Mouse (Mus musculus): ENCODE results near the gene Carhsp1. TPM values are rescaled to one million over a fixed set of nuclear protein-coding genes. Genes with fewer than 3 reads are reported as not detected.

The Carhsp1 gene
- total and polyA plus RNA-seq, 3 experiments = 19.5 to 28.0 TPM; not detected in 1

- peak; percentile 87 for TF ChIP-seq ETS1 (IDR thresholded peaks at IDR 0.05; ENCODE audit: low read depth, low read length)
- TF ChIP-seq TAL1 (IDR thresholded peaks at IDR 0.05; ENCODE audit: low read length) = peak; percentile 94
- no peak for TF ChIP-seq NRF1 (IDR thresholded peaks at IDR 0.05; ENCODE audit: insufficient read depth, low read depth, low read length, poor library complexity, severe bottlenecking)
- TF ChIP-seq USF2 (IDR thresholded peaks at IDR 0.05; ENCODE audit: borderline replicate concordance in 1 of 2, insufficient read depth in 1 of 2, low read depth in 1 of 2, low read length in 2 of 2) = no peak
- TF ChIP-seq MYB (IDR thresholded peaks at IDR 0.05; ENCODE audit: low read depth, low read length) = no peak
- TF ChIP-seq RCOR1 (IDR thresholded peaks at IDR 0.05; ENCODE audit: low read depth, low read length) = peak; percentile 53
- 0 out of 2 replicates have a peak, but pooled peaks have one; percentile 64 for TF ChIP-seq MYC (IDR thresholded peaks at IDR 0.05; ENCODE audit: low read depth, low read length)
- peak; percentile 97 for TF ChIP-seq TCF12 (IDR thresholded peaks at IDR 0.05; ENCODE audit: low read depth, low read length)
- no peak for TF ChIP-seq POLR2AphosphoS5 (IDR thresholded peaks at IDR 0.05; ENCODE audit: borderline replicate concordance, low read depth, low read length)
- TF ChIP-seq POLR2AphosphoS2 (IDR thresholded peaks at IDR 0.05; ENCODE audit: low read length) = no peak; the same call in 1 of the 2 replicates
- peak; percentile 94 for TF ChIP-seq GATA1 (IDR thresholded peaks at IDR 0.05; ENCODE audit: low read depth, low read length)
- no peak for TF ChIP-seq MAFK (IDR thresholded peaks at IDR 0.05; ENCODE audit: borderline replicate concordance, low read depth, low read length)
- no peak for TF ChIP-seq ELF1 (IDR thresholded peaks at IDR 0.05; ENCODE audit: low read depth, low read length)
- no peak for TF ChIP-seq MEF2A (IDR thresholded peaks at IDR 0.05; ENCODE audit: extremely low read depth, insufficient replicate concordance, low read depth, low read length, poor library complexity, severe bottlenecking)
- no peak for TF ChIP-seq E2F4 (IDR thresholded peaks at IDR 0.05; ENCODE audit: borderline replicate concordance, low read depth, low read length)
- TF ChIP-seq NELFE (IDR thresholded peaks at IDR 0.05; ENCODE audit: low read depth, low read length) = no peak
- TF ChIP-seq CHD1 (IDR thresholded peaks at IDR 0.05; ENCODE audit: low read depth, low read length) = no peak
Measured at GRCm38 (mm10) chr16:8612214-8613005, 59.5 kb downstream of the Carhsp1 start (continued).

GRCm38 (mm10) chr16:8610397-8610796 lies 61.6 kb downstream of the Carhsp1 start:
- Histone ChIP-seq H3K9me3 (replicated peaks; ENCODE audit: insufficient read depth, low read length) (no peaks in the 10 kb centered on the region), H3K27ac (ENCODE audit: control insufficient read depth, low read depth, low read length) (no peak overlapping the region), H3K79me2 (ENCODE audit: control insufficient read depth, insufficient read depth, low read length, poor library complexity) (no peaks in the 10 kb centered on the region), H3K4me3 (ENCODE audit: control insufficient read depth in 1 of 2, insufficient read depth in 1 of 2, low read depth in 2 of 2, low read length in 2 of 2) (no peak overlapping the region), H3K27me3 (ENCODE audit: control insufficient read depth in 1 of 2, insufficient read depth in 2 of 2, low read length in 2 of 2) (no peaks in the 10 kb centered on the region), H3K4me1 (ENCODE audit: control insufficient read depth in 1 of 2, insufficient read depth in 2 of 2, low read length in 2 of 2) (peaks cover 6 to 33% of the 10 kb centered on the region in 2 experiments), H3K36me3 (ENCODE audit: control insufficient read depth in 1 of 2, insufficient read depth in 2 of 2, low read length in 2 of 2) (peaks cover 0 to 22% of the 10 kb centered on the region in 2 experiments; a peak in 2 of 4 replicates), H3K9ac (ENCODE audit: control insufficient read depth, low read depth, low read length, poor library complexity, severe bottlenecking) (no peak overlapping the region)
- TF ChIP-seq ETS1 (IDR thresholded peaks at IDR 0.05; ENCODE audit: low read depth, low read length) = no peak
- TF ChIP-seq EP300 (IDR thresholded peaks at IDR 0.05; ENCODE audit: low read depth in 1 of 2, low read length in 2 of 2) = peak in 1 of 2 experiments; percentile 37; a peak in 1 of 4 replicates
- peak; percentile 53 for DNase-seq (ENCODE audit: low read depth, low spot score)

Other genes starting within 250 kb of the Carhsp1 start
- gene Tmem114, start 247.0 kb downstream of the Carhsp1 start, total RNA-seq (2012; rRNA removed) = not detected in 2 replicates
- not detected for gene Tmem114, start 247.0 kb downstream of the Carhsp1 start, polyA plus RNA-seq (2012; ENCODE audit: insufficient read depth in 1 of 2, insufficient read length in 2 of 2, low read depth in 1 of 2, low replicate concordance in 2 of 2, missing spikeins in 1 of 2)
- 11.7 and 12.0 TPM in 2 replicates for gene Mettl22, start 201.4 kb downstream of the Carhsp1 start, total RNA-seq (2012; rRNA removed)
- 10 to 100 TPM in 1 of 2 experiments, not detected in 1; 19.0 TPM for gene Mettl22, start 201.4 kb downstream of the Carhsp1 start, polyA plus RNA-seq (2012; ENCODE audit: insufficient read depth in 1 of 2, insufficient read length in 2 of 2, low read depth in 1 of 2, low replicate concordance in 2 of 2, missing spikeins in 1 of 2)
- 0.23 and 0.27 TPM in 2 replicates for gene Abat, start 158.7 kb downstream of the Carhsp1 start, total RNA-seq (2012; rRNA removed)
- gene Abat, start 158.7 kb downstream of the Carhsp1 start, polyA plus RNA-seq (2012; ENCODE audit: insufficient read depth in 1 of 2, insufficient read length in 2 of 2, low read depth in 1 of 2, low replicate concordance in 2 of 2, missing spikeins in 1 of 2) = under 1 TPM in 1 of 2 experiments, not detected in 1; 0.77 TPM
- 44.5 and 53.4 TPM in 2 replicates for gene Pmm2, start 34.5 kb downstream of the Carhsp1 start, total RNA-seq (2012; rRNA removed)
- gene Pmm2, start 34.5 kb downstream of the Carhsp1 start, polyA plus RNA-seq (2012; ENCODE audit: insufficient read depth in 1 of 2, insufficient read length in 2 of 2, low read depth in 1 of 2, low replicate concordance in 2 of 2, missing spikeins in 1 of 2) = 10 to 100 TPM in 1 of 2 experiments, not detected in 1; 96.0 TPM
- gene Tmem186, start 34.4 kb downstream of the Carhsp1 start, total RNA-seq (2012; rRNA removed) = 18.4 and 22.5 TPM in 2 replicates
- 10 to 100 TPM; 18.9 to 99.9 TPM for gene Tmem186, start 34.4 kb downstream of the Carhsp1 start, polyA plus RNA-seq (2012; ENCODE audit: insufficient read depth in 1 of 2, insufficient read length in 2 of 2, low read depth in 1 of 2, low replicate concordance in 2 of 2, missing spikeins in 1 of 2)
- not detected in 2 replicates for gene Gm5767, start 8.6 kb upstream of the Carhsp1 start, total RNA-seq (2012; rRNA removed)
- not detected for gene Gm5767, start 8.6 kb upstream of the Carhsp1 start, polyA plus RNA-seq (2012; ENCODE audit: insufficient read depth in 1 of 2, insufficient read length in 2 of 2, low read depth in 1 of 2, low replicate concordance in 2 of 2, missing spikeins in 1 of 2)
- gene Usp7, start 120.2 kb upstream of the Carhsp1 start, total RNA-seq (2012; rRNA removed) = 101 and 105 TPM in 2 replicates
- 100 to 1,000 TPM in 1 of 2 experiments, 10 to 100 TPM in 1; 94.2 to 425 TPM for gene Usp7, start 120.2 kb upstream of the Carhsp1 start, polyA plus RNA-seq (2012; ENCODE audit: insufficient read depth in 1 of 2, insufficient read length in 2 of 2, low read depth in 1 of 2, low replicate concordance in 2 of 2, missing spikeins in 1 of 2)
- 25.3 and 27.6 TPM in 2 replicates for gene 1810013L24Rik, start 157.9 kb upstream of the Carhsp1 start, total RNA-seq (2012; rRNA removed)
- 100 to 1,000 TPM in 1 of 2 experiments, 10 to 100 TPM in 1; 29.9 to 154 TPM for gene 1810013L24Rik, start 157.9 kb upstream of the Carhsp1 start, polyA plus RNA-seq (2012; ENCODE audit: insufficient read depth in 1 of 2, insufficient read length in 2 of 2, low read depth in 1 of 2, low replicate concordance in 2 of 2, missing spikeins in 1 of 2)

Data from MEL (cell line).